ENCODE assay signal across 8 mouse cellular contexts in the genomic region with DNA sequence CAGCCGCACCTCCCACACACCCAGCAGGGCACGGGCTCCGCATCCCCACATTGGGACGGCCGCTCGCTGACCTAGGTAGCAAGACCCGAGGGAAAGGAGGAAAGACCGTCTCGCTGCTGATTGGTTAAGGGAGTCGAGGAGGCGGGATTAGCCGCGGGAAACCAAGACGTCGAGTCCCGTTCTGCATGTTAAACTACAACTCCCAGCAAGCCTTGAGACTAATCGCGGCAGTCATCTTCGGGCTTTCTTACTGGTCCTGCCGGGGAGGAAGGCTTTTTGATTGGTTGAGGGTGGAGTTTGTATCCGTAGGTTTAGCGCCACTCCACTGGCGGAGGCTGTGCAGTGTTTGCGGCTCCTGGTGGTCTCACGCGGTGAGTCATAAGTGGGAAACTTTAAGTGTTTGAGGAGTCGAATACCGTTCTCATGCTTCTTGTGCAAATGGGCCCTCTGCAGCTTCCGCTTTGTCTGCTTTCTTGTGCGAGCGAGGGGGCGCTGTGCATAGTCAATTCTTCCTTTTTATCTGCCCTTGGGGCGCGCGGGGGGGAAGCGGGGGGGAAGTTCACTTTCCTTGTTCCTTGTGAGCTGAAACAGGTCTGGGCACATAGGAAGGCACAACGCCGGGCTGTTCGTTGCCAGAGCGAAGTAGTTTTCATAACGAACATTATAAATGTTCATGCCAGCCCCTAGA. TPM values are rescaled to one million over a fixed set of nuclear protein-coding genes. Genes with fewer than 3 reads are reported as not detected.
DNase-seq lines count a peak whose midpoint lies in the region; ATAC-seq and TF ChIP-seq lines count a peak whose summit lies in the region.

A gene (minus strand): TSS at position 100 of the 688 bp plus-strand sequence.
A gene (plus strand): TSS at position 302 of the 688 bp plus-strand sequence.

- no peak; the same call in 1 of the 2 replicates for TF ChIP-seq RAD21 in CH12.LX (IDR thresholded peaks at IDR 0.05; ENCODE audit: low read depth, low read length)

- WGBS in forebrain, embryonic 11.5 days, result under 1% methylated on average over 41 of the region's 41 CpGs
- under 1% methylated on average over 41 of the region's 41 CpGs for WGBS in heart, embryonic 16.5 days
- under 1% methylated on average over 41 of the region's 41 CpGs for WGBS in liver, embryonic 15.5 days (ENCODE audit: insufficient replicate concordance)
- whole genome bisulfite sequencing in neural tube, embryonic 12.5 days, result under 1% methylated on average over 41 of the region's 41 CpGs

- peak within 1 kb of the TSS; percentile 89 for H3K27ac ChIP-seq in CH12.LX (ENCODE audit: insufficient read depth, low read depth)
- H3K27ac ChIP-seq in forebrain, embryonic 11.5 days (ENCODE audit: low read depth, low read length), result peak within 1 kb of the TSS; percentile 77
- peak within 1 kb of the TSS; percentile 85 for H3K27ac ChIP-seq in heart, embryonic 16.5 days (ENCODE audit: low read length)
- H3K27ac ChIP-seq in liver, embryonic 15.5 days (replicated peaks), result peak within 1 kb of the TSS; percentile 98
- peak within 1 kb of the TSS; percentile 51; the same call in 1 of the 2 replicates for H3K27ac ChIP-seq in neural tube, embryonic 12.5 days

- H3K9me3 ChIP-seq in CH12.LX (replicated peaks; ENCODE audit: low read length), result no peaks in the 10 kb centered on the region
- no peaks in the 10 kb centered on the region for H3K9me3 ChIP-seq in forebrain, embryonic 11.5 days (ENCODE audit: control insufficient read depth, low read length)
- no peaks in the 10 kb centered on the region for H3K9me3 ChIP-seq in heart, embryonic 16.5 days (replicated peaks; ENCODE audit: control insufficient read depth, low read length)
- no peaks in the 10 kb centered on the region for H3K9me3 ChIP-seq in liver, embryonic 15.5 days (replicated peaks)
- no peaks in the 10 kb centered on the region for H3K9me3 ChIP-seq in neural tube, embryonic 12.5 days

- H3K4me2 ChIP-seq in CH12.LX (ENCODE audit: insufficient read depth, low read depth, poor library complexity, severe bottlenecking), result peak within 1 kb of the TSS; percentile 97
- H3K4me2 ChIP-seq in forebrain, embryonic 11.5 days (ENCODE audit: low read depth, low read length, severe bottlenecking), result peak within 1 kb of the TSS; percentile 73
- peak within 1 kb of the TSS; percentile 85 for H3K4me2 ChIP-seq in heart, embryonic 16.5 days (ENCODE audit: low read depth, low read length)
- H3K4me2 ChIP-seq in liver, embryonic 15.5 days, result peak within 1 kb of the TSS; percentile 71
- H3K4me2 ChIP-seq in neural tube, embryonic 12.5 days (replicated peaks), result peak within 1 kb of the TSS; percentile 75

- DNase-seq in CH12.LX (ENCODE audit: extremely low read depth), result peak; percentile 99
- peak; percentile 98 for DNase-seq in c-Kit-positive CD71-positive TER-119-negative erythroid progenitor cells, embryonic 14.5 days (ENCODE audit: low read depth)
- peak; percentile 96 for DNase-seq in forebrain, embryonic 11.5 days (ENCODE audit: low spot score)
- DNase-seq in kidney, postnatal 36 days, result peak; percentile 98 to 99
- DNase-seq in telencephalon, adult 2 months (ENCODE audit: low read depth, low spot score), result peak; percentile 98

- TF ChIP-seq EP300 in CH12.LX (IDR thresholded peaks at IDR 0.05; ENCODE audit: low read length), result no peak

- peak; percentile 80 for TF ChIP-seq POLR2A in CH12.LX (IDR thresholded peaks at IDR 0.05; ENCODE audit: low read depth, low read length)

- peak in 1 of 2 experiments; percentile 66; a peak in 2 of 4 replicates for TF ChIP-seq CTCF in CH12.LX (conservative IDR thresholded peaks at IDR 0.05 in 1 of 2, IDR thresholded peaks at IDR 0.05 in 1 of 2; ENCODE audit: low read depth in 2 of 2, low read length in 2 of 2)

- no peaks in the 10 kb centered on the region for H3K27me3 ChIP-seq in CH12.LX (replicated peaks)
- no peaks in the 10 kb centered on the region for H3K27me3 ChIP-seq in forebrain, embryonic 11.5 days (ENCODE audit: control insufficient read depth, insufficient read depth, low read length)
- no peaks in the 10 kb centered on the region for H3K27me3 ChIP-seq in heart, embryonic 16.5 days (ENCODE audit: control insufficient read depth, insufficient read depth, low read length)
- no peaks in the 10 kb centered on the region for H3K27me3 ChIP-seq in liver, embryonic 15.5 days
- H3K27me3 ChIP-seq in neural tube, embryonic 12.5 days (replicated peaks), result no peaks in the 10 kb centered on the region

- in situ Hi-C loops in CH12.LX (cut with MboI; ENCODE audit: low pct_ligation_motif_present, low pct_unique_long_range_greater_than_20kb, low sequenced_read_pairs), result no loop called here

- peaks cover 13 to 48% of the 10 kb centered on the region in 2 experiments for H3K36me3 ChIP-seq in CH12.LX (replicated peaks in 1 of 2; ENCODE audit: control insufficient read depth in 1 of 2, insufficient read depth in 1 of 2, low read length in 1 of 2)
- H3K36me3 ChIP-seq in forebrain, embryonic 11.5 days (ENCODE audit: control insufficient read depth, insufficient read depth, low read length), result no peaks in the 10 kb centered on the region; the same call in 1 of the 2 replicates
- 0 out of 2 replicates have a peak, but pooled peaks cover 2% of the 10 kb centered on the region for H3K36me3 ChIP-seq in heart, embryonic 16.5 days (ENCODE audit: control insufficient read depth, insufficient read depth)
- peaks cover 42% of the 10 kb centered on the region for H3K36me3 ChIP-seq in liver, embryonic 15.5 days (replicated peaks)
- peaks cover 6% of the 10 kb centered on the region; the same call in 1 of the 2 replicates for H3K36me3 ChIP-seq in neural tube, embryonic 12.5 days

- H3K4me1 ChIP-seq in CH12.LX (ENCODE audit: control insufficient read depth in 1 of 2, insufficient read depth in 2 of 2), result peaks cover 4 to 28% of the 10 kb centered on the region in 2 experiments
- H3K4me1 ChIP-seq in forebrain, embryonic 11.5 days (replicated peaks; ENCODE audit: control insufficient read depth, insufficient read depth, low read length), result 0 out of 2 replicates have a peak, but pooled peaks cover 4% of the 10 kb centered on the region
- H3K4me1 ChIP-seq in heart, embryonic 16.5 days (ENCODE audit: control insufficient read depth, insufficient read depth, low read length), result peaks cover 16% of the 10 kb centered on the region
- H3K4me1 ChIP-seq in liver, embryonic 15.5 days (replicated peaks), result peaks cover 66% of the 10 kb centered on the region
- H3K4me1 ChIP-seq in neural tube, embryonic 12.5 days, result peaks cover 18% of the 10 kb centered on the region

- H3K79me2 ChIP-seq in CH12.LX (replicated peaks; ENCODE audit: control insufficient read depth, extremely low read depth, insufficient read depth, poor library complexity, severe bottlenecking), result peaks cover 8% of the 10 kb centered on the region

- H3K4me3 ChIP-seq in CH12.LX (replicated peaks in 1 of 3; ENCODE audit: low read depth in 2 of 3, low read length in 2 of 3, poor library complexity in 1 of 3), result peak within 1 kb of the TSS; percentile 82 to 96 (median 92)
- H3K4me3 ChIP-seq in forebrain, embryonic 11.5 days (ENCODE audit: low read depth, low read length), result peak within 1 kb of the TSS; percentile 56
- peak within 1 kb of the TSS; percentile 84 for H3K4me3 ChIP-seq in heart, embryonic 16.5 days (ENCODE audit: low read length)
- H3K4me3 ChIP-seq in liver, embryonic 15.5 days (replicated peaks), result peak within 1 kb of the TSS; percentile 81
- H3K4me3 ChIP-seq in neural tube, embryonic 12.5 days, result peak within 1 kb of the TSS; percentile 67

- ATAC-seq in forebrain, embryonic 11.5 days (replicated peaks; ENCODE audit: low FRiP score), result peak; percentile 99
- peak; percentile 98 for ATAC-seq in heart, embryonic 16.5 days (replicated peaks; ENCODE audit: extremely low read depth, insufficient read depth, low FRiP score)
- peak; percentile 83 for ATAC-seq in liver, embryonic 15.5 days (ENCODE audit: insufficient read depth)
- peak; percentile 98 for ATAC-seq in neural tube, embryonic 12.5 days (ENCODE audit: low FRiP score, low read depth)

- dilution Hi-C loops in CH12.LX (cut with MboI; ENCODE audit: extremely low pct_ligation_motif_present, extremely low pct_unique_long_range_greater_than_20kb, low sequenced_read_pairs), result no loop called here

- H3K9ac ChIP-seq in CH12.LX (ENCODE audit: insufficient read depth, low read depth), result peak within 1 kb of the TSS; percentile 96
- peak within 1 kb of the TSS; percentile 74 for H3K9ac ChIP-seq in forebrain, embryonic 11.5 days (ENCODE audit: low read length)
- H3K9ac ChIP-seq in heart, embryonic 16.5 days (ENCODE audit: low read length), result peak within 1 kb of the TSS; percentile 83
- H3K9ac ChIP-seq in liver, embryonic 15.5 days, result peak within 1 kb of the TSS; percentile 87
- H3K9ac ChIP-seq in neural tube, embryonic 12.5 days, result peak within 1 kb of the TSS; percentile 60

TF ChIP-seq in CH12.LX, 34 proteins besides CTCF, POLR2A, EP300 and RAD21 (continues in another document):
- TF ChIP-seq MEF2A (IDR thresholded peaks at IDR 0.05; ENCODE audit: borderline replicate concordance, low read depth, low read length) (peak; percentile 40), HCFC1 (IDR thresholded peaks at IDR 0.05; ENCODE audit: low read depth, low read length) (peak; percentile 98), MAX (IDR thresholded peaks at IDR 0.05; ENCODE audit: low read length) (peak; percentile 73), TBP (conservative IDR thresholded peaks at IDR 0.05; ENCODE audit: low read depth, low read length) (peak; percentile 77), PAX5 (IDR thresholded peaks at IDR 0.05; ENCODE audit: low read length) (no peak), MAFK (IDR thresholded peaks at IDR 0.05; ENCODE audit: insufficient replicate concordance, low read length) (no peak; the same call in 1 of the 2 replicates), KAT2A (IDR thresholded peaks at IDR 0.05; ENCODE audit: insufficient replicate concordance, low read length) (peak; percentile 95; the same call in 1 of the 2 replicates)

RNA-seq across cellular contexts. Expression of the first gene that starts in this region (rescaled TPM):
- total RNA-seq in CH12.LX (2012; rRNA removed) (39.3 and 59.5 TPM in 2 replicates), CH12.LX (2014; rRNA removed) (51.9 and 64.0 TPM in 2 replicates)
- 26.5 and 28.2 TPM in 2 replicates for polyA plus RNA-seq in CH12.LX (2012; ENCODE audit: insufficient read length, low read depth)
- 18.6 TPM in 2 replicates for polyA plus RNA-seq in forebrain, embryonic 11.5 days (2014; fragmentation: Nextera tagmentation; extraction: Ambion mirVana)
- polyA plus RNA-seq in heart, embryonic 16.5 days (2015; fragmentation: Nextera tagmentation; extraction: Ambion mirVana), result 22.5 and 23.1 TPM in 2 replicates
- polyA plus RNA-seq in liver, embryonic 15.5 days (2015; fragmentation: Nextera tagmentation; extraction: Ambion mirVana), result 51.9 and 60.4 TPM in 2 replicates
- polyA plus RNA-seq in neural tube, embryonic 12.5 days (2016; fragmentation: Nextera tagmentation; extraction: Ambion mirVana), result 17.0 and 20.4 TPM in 2 replicates

RNA-seq across cellular contexts. Expression of the second gene that starts in this region (rescaled TPM):
- total RNA-seq in CH12.LX (2012; rRNA removed), result 22.5 and 27.6 TPM in 2 replicates
- 41.6 and 43.8 TPM in 2 replicates for total RNA-seq in CH12.LX (2014; rRNA removed)
- 18.7 and 25.0 TPM in 2 replicates for polyA plus RNA-seq in CH12.LX (2012; ENCODE audit: insufficient read length, low read depth)
- 38.2 and 45.6 TPM in 2 replicates for polyA plus RNA-seq in forebrain, embryonic 11.5 days (2014; fragmentation: Nextera tagmentation; extraction: Ambion mirVana)
- polyA plus RNA-seq in heart, embryonic 16.5 days (2015; fragmentation: Nextera tagmentation; extraction: Ambion mirVana), result 17.1 and 19.0 TPM in 2 replicates
- polyA plus RNA-seq in liver, embryonic 15.5 days (2015; fragmentation: Nextera tagmentation; extraction: Ambion mirVana), result 36.6 and 37.2 TPM in 2 replicates
- 18.4 and 20.9 TPM in 2 replicates for polyA plus RNA-seq in neural tube, embryonic 12.5 days (2016; fragmentation: Nextera tagmentation; extraction: Ambion mirVana)

Comparison
In these comparisons a context has a peak if more than half of its experiments do, and no peak if none do; other contexts are left out.
1. Peak in every context shown above with its lines: DNase-seq, ATAC-seq, H3K4me3 ChIP-seq and H3K27ac ChIP-seq.